Mouse (Mus musculus): ENCODE measurements around the gene Zcchc17.

The Zcchc17 gene

DNA sequence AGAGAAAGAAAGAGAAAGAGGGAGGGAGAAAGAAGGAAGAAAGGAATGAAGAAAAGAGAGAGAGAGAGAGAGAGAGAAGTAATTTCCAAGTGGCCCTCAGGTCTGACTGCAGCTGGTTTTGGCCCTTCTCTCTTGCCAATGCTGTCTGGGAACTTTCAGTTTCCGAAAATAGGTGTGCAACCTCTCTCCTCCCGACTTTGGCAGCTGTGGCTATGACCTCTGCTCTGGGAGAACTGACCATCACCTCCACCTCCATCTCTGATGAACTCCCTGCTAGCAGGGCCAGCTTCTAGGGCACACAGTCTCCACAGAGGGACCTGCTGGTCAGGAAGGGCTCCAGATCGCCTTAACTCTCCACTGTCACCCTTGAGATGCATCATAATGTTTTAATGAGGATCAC is 73.2 kb downstream of the Zcchc17 start:
- DNase-seq (ENCODE audit: low spot score in 2 of 2) = no peak

DNA sequence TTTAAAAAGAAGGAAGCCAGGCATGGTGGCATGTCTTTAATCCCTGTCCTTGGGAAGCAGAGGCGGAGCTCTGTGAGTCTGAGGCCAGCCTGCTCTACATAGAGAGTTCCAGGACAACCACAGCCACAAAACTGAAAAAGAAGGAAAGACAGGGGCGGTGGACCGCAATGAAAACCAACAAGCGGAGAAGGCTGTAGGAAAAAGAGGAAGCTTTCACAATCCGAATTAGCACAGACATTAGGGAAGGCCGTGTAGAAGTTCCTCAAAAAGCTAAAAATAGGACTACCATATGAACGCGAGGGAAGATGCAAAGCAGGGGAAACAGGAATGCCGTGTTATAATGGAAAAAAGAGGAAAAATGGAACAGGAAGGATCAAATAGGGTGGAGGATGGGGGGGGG is 75.9 kb downstream of the Zcchc17 start:
- DNase-seq (ENCODE audit: low spot score in 2 of 2) = no peak

DNA sequence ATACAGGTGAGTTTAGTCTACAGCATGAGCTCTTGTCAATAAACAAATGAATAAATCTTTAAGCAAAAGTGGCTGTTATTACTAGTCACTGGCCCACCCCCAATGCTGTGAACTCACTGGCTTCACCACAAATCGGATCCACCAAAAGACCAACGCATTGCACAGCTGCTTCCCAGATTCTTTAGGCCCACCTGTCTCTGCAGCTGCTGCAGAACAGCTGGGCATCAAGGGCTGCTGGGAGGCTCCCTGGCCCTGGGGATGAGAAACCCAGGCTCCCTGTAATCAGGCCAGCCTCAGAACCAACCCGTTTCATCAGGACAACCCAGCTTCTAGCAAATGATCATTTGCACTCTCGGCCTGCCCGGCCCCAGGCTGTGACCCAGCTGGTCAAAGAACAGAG is 76.9 kb downstream of the Zcchc17 start:
- DNase-seq (ENCODE audit: low spot score in 2 of 2) = no peak

DNA sequence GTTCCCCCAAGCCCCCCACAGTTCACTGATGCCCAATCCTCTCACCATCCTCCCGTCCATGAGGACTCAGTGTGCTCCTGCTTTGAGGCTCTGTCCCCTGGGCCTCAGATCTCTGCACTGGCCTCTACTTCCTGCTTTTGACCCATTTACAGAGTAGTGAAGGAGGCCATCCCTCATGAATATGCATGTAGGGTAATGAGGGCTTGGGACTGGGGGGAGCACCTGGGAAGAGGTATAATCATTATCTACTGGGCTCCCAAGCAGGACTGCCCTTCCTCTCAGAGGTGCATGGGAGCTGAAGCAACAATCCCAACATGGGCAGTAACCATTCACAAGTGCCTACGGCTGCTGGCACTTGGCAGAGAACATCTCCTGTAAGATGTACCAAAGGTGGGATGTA is 80.6 kb downstream of the Zcchc17 start, which contains the start of gene Serinc2:
Gene Serinc2 (minus strand): TSS at position 101 of the 400 bp plus-strand sequence.
- DNase-seq (ENCODE audit: low spot score in 2 of 2) = no peak

DNA sequence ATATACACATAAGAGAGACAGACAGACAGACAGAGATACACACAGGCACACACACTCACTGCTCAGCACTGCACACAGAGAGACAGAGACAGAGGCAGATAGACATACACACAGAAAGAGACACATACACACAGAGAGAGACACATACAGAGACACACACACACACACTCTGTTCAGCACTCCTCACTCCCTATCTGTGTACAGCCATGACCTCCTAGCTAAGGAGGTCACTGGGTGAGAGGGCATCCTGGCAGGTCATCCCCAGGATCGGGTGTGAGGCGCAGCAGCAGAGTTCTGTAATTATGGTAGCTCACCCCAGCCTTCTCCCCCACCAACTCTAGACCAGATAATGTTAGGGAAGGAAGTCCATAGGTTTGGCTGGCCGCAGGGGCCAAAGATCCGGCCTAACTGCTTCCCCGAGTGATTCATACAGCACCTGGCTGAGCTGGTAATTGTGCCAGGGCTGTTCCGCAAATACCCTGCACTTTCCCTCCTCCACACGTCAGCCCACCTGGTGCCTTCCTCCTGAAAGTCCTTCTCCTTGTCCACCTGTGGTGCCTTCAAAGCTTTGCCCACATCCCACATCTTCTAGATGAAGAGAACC is 83.1 kb downstream of the Zcchc17 start:
- DNase-seq (ENCODE audit: low spot score in 2 of 2) = no peak

DNA sequence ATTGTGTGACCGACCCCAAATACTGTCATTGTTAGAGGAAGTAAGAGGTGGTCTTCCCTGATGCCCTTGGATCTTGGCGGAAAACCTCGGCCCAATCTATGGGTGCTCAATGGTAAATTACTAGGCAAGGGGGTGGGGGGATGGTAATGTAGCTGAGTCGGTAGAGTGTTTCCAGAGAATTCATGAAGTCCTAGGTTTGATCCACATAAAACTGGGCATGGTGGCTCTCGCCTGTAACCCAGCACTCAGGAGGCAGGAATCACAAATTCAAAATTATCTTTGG is 84.0 kb downstream of the Zcchc17 start:
- no peak for DNase-seq (ENCODE audit: low spot score in 2 of 2)

DNA sequence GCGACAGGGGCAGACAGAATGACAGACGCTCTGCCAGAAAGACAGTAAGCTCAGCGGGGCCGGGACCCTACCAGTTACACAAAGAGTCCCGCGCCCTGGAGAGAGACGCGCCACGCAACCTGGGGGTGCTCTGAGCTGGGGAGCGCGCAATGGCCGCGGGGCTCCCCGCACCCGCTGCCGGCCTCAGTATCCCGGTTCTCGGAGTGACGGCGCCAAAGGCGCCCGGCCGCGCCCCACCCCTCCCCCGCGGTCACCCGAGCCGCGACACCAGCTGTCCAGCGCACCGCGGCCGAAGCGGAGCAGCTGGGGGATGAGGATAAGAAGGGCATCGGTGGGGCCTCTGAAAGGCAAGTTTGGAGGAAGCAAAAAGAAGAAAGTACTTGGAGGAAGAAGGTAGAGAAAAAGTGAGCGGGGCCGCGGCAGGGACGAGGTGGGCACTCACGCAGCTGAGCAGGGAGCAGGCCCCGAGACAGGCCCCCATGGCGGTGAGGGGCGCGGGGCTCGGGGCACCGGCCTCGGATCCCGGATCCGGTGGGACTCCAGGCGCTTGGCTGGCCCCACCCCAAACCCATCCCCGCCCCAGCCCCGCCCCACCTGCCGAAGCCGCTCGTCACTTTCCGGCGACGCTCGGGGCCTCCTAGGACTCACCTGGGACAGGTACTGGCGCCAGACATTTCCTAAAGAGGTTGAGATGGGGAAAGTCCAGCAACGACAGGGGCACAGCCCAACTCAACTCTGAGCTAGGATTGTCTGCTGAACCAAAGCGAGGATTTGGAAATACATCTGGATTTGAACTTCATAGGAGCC is 84.5 kb downstream of the Zcchc17 start:
- no peak for DNase-seq (ENCODE audit: low spot score in 2 of 2)

DNA sequence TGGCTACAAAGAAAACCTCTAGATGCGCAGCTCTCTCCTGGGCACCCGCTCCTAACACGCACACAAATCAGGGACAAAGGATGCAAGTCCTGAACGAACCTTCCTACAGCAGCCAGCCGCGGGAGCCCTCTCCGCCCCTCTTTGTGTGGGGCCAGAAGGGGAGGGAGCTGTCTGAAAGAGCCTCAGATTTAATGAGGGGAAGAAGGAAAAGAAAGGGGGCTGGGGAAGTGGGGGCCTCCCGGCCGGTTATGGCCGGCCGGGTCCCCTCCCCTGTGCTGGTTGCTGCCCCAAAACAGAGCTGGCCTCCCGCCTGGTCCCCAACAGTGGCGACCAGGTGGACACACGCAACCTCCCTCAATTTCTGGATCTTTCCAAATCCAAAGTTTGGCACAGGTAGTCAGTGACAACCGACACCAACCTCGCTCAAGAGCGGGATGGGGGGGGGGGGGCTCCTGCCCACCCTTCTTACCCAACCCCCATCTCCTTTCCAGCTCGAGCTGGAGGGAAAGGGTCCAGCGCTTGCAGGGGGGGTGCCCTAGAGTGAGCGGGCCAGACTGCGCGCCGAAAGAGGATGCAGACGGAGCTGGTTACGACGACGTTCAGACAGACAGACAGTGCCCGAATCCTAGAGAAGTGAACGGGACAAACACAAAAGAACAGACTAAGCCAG is 85.3 kb downstream of the Zcchc17 start:
- no peak for DNase-seq (ENCODE audit: low spot score in 2 of 2)

DNA sequence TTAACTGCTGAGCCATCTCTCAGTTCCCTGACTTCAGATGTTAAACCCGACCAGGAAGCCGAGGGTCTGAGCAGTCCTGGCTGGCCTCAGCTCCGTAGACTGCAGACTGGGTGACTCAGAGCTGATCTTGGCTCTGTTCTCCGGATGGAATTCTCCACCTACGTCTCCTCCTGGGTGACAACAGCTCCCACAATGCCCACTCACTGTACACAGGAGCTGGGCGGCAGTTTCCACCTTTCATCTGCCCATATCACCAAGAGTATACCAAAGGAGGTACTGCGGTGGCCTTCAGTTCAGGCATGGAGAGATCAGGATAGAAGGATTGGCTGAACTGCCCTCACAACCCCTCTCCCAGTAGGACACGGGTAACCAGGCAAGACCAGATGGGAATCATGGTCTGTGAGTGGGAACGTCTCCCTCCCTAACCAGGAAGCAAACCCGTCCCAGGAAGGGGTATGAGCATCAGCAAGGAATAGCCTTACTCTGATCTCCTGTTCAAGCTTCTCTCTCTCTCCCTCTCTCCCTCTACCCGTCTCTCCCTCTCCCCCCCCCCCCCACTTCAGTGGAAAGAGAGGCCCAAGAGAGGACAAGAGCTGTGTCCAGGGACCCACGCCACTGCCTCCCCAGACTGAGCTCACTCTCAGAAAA is 85.9 kb downstream of the Zcchc17 start:
- DNase-seq (ENCODE audit: low spot score in 2 of 2) = peak; percentile 70 to 73

DNA sequence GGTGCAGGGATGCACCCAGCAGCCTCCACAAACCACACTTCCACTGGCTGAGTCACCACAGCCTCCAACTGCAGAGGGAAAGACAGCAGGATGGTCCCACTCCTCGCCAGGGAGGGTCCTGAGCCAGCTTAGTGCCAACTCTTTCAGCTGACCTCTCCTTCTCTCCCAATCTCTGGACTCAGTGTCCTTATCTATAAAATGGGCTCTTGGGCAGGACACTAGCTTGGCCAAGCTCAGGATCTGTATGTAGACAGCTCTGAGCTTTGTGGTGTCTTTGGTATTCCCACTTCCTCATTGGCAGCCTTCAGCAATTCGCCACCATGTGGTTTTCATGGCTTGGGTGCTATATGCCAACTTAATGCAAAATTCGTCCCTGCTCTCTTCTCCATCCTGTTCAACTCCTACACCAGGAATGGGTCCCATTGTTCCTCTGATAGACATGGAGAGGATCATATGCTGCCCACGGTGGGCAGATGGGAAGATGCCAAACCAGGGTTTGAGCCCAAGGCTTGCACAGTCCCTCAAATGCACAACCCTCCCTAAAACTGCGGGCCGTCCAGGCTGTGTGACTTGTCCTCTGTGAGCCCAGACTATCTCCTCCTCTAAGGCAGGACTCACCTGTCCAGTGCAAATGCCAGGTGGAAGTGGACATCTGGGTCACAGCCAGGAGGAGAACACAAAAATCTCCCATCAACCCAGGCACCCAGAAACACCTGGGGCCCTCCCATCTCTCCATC is 89.0 kb downstream of the Zcchc17 start:
- DNase-seq (ENCODE audit: low spot score in 2 of 2) = peak; percentile 47 to 61

DNA sequence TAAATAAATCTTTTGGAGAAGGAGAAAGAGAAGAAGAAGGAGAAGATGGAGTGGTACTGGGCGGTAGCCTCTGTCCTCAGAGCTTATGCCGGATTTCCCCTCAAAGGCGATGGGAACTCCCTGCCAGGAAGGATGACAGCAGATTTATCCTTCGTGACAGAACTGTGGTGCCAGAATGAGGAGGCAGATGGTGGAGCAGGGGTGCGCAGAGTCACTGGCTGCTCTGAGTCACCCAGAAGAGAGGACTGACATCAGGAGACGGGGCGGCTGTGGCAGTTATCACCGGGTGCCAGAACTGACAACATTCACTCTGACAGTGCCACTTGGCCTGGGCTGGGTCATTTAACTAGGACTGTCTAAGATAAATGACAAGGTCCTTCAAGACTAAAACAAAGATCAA is 89.7 kb downstream of the Zcchc17 start:
- DNase-seq (ENCODE audit: low spot score in 2 of 2) = peak; percentile 84 to 85

DNA sequence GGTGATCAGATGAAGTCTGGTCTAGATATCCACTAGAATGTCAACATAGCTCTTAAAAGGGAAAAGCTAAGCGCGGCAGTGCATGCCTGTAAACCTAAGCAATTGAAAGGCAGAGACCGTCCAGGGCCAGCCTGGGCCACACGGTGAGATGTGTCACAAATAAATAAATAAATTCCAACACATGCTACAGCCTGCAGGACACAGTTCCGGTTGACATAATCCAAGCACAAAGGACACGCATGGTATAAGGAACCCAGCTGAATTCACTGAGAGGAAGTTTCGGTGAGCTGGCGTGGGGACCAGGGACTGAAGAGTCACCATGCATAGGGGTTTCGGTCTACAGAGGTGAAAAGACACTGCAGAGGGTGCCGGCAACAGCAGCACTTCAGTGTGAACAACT is 91.0 kb downstream of the Zcchc17 start:
- no peak for DNase-seq (ENCODE audit: low spot score in 2 of 2)

DNA sequence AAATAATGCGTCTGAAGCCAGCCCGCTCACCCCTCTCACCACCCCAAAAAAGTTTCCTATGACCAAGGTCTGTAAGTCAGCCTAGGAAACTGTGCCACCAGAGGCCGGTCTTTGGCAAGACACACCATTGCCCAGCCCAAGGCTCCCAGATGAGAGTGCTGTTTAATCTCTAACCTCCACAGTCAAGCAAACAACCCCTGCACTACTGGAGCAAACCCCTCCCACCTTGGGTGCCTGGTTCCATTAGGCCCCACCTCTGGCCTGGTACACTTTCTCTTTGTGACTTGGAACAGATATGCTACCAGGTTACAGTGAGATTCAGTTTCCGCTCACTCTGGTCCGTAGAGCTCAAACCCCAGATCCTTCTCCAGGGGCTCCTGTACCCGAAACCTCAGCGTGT is 92.7 kb downstream of the Zcchc17 start:
- DNase-seq (ENCODE audit: low spot score in 2 of 2) = no peak

DNA sequence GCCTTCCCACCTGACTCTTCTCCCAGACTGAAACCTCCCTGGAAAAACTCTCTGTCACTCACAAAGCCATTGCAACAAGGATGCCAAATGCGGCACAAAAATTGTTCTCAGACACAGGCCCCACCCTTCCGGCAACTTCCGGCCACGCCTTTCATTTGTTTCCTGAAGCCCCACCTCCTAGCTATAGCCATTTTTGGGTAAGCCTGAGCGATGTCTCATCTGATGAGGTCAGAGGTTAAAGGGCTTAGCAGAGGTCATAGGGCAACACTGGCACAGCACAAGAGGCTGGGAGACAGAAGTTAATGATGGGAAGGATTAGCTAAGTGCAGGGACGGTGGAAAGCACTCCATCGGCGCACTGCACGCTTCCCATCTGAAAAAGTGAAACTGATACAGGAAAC is 93.1 kb downstream of the Zcchc17 start:
- DNase-seq (ENCODE audit: low spot score in 2 of 2) = no peak
